Mouse (Mus musculus): ENCODE measurements around the gene Cpsf4l. TPM values are rescaled to one million over a fixed set of nuclear protein-coding genes. Genes with fewer than 3 reads are reported as not detected.

Cpsf4l gene
- polyA plus RNA-seq (2014; fragmentation: Illumina TruSeq; extraction: RNeasy Lipid Tissue Mini Kit (QIAGEN cat#74804); ENCODE audit: low read depth, low replicate concordance), result not detected

GRCm38 (mm10) chr11:113709731-113710256, at the start of gene Cpsf4l:
Cpsf4l (minus strand) TSS chr11:113710017.

DNA sequence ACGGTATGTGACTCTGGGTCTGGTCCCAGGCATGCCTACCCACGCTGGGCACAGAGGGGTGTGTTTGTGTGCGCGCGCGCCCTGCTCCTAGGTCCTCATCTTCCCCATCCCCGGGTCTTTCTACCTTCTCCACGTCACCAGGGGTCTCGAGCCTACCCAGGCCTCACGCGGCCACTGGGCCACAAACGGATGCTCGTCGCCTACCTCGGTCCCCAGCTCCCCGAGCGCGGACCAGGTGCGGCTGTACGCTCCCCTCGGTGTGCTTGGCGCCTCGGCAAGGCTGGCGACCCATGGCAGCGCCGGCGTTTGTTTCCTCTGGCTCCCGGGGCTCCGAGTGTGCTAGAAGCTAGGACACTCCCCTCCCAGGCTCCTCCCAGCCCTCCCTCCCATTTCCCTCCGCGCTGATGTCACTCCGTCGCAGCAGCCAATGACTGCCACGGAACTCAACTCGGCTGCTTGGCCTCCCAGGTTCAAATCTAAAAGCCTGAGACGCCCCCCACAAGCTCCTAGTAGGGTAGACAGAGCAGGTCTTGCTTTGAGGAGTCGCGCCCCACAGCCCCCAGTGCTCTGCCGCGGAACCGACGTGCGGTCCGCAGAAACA, 41.8 kb upstream of the Cpsf4l start, which contains the start of gene Cdc42ep4:
Gene Cdc42ep4 (minus strand): TSS at position 398 of the 601 bp plus-strand sequence.

GRCm38 (mm10) chr11:113683957-113684706, 25.7 kb downstream of the Cpsf4l start, which contains the start of the genes Fam104a and D11Wsu47e:
Fam104a (minus strand) TSS chr11:113684155.
D11Wsu47e (plus strand) TSS chr11:113684412.

GRCm38 (mm10) chr11:113649353-113650210, 60.2 kb downstream of the Cpsf4l start, which contains the start of gene Slc39a11:
Slc39a11 (minus strand) TSS chr11:113650079.

DNA sequence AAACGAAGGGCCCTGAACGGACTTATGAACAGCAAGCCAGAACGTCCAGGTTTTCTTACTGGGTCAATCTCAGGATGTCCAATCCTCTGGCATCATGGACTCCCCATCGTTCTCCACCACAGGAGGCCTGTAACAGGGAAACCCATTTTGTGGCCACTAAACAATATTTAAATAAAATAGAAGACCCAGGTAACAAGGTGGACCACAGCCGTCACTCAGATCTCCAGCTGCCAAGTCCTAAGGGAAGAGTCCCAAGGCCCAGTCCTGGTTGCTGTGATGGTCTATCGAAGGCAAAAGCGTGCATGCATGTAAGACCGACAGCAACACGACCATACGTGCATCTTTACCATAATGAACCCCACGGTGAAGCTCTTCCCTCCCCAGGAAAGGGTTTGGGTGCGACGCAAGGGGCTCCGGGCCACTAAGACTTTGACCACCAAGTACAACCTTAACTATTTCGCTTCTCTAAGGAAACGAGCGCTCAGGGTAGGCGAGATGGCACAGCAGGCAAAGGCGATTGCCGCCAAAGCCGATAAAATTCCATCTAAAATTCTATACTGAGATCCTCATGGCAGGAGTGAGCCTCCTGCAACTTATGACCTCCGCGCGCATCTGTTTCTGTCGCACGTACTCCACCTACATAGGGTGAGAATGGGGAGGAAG, 61.0 kb downstream of the Cpsf4l start, which contains the start of gene Cog1:
Gene Cog1 (plus strand): TSS at position 480 of the 663 bp plus-strand sequence.

Other genes with a start within 250 kb of the Cpsf4l start
- 0.87 TPM for gene Sstr2, start 90.7 kb downstream of the Cpsf4l start, polyA plus RNA-seq (2014; fragmentation: Illumina TruSeq; extraction: RNeasy Lipid Tissue Mini Kit (QIAGEN cat#74804); ENCODE audit: low read depth, low replicate concordance)
- 2.9 TPM for gene Cog1, start 60.8 kb downstream of the Cpsf4l start, polyA plus RNA-seq (2014; fragmentation: Illumina TruSeq; extraction: RNeasy Lipid Tissue Mini Kit (QIAGEN cat#74804); ENCODE audit: low read depth, low replicate concordance)
- 11.0 TPM for gene Slc39a11, start 59.9 kb downstream of the Cpsf4l start, polyA plus RNA-seq (2014; fragmentation: Illumina TruSeq; extraction: RNeasy Lipid Tissue Mini Kit (QIAGEN cat#74804); ENCODE audit: low read depth, low replicate concordance)
- 18.1 TPM for gene Fam104a, start 25.9 kb downstream of the Cpsf4l start, polyA plus RNA-seq (2014; fragmentation: Illumina TruSeq; extraction: RNeasy Lipid Tissue Mini Kit (QIAGEN cat#74804); ENCODE audit: low read depth, low replicate concordance)
- gene D11Wsu47e, start 25.6 kb downstream of the Cpsf4l start, polyA plus RNA-seq (2014; fragmentation: Illumina TruSeq; extraction: RNeasy Lipid Tissue Mini Kit (QIAGEN cat#74804); ENCODE audit: low read depth, low replicate concordance), result 7.3 TPM
- gene Cdc42ep4, start 41.9 kb upstream of the Cpsf4l start, polyA plus RNA-seq (2014; fragmentation: Illumina TruSeq; extraction: RNeasy Lipid Tissue Mini Kit (QIAGEN cat#74804); ENCODE audit: low read depth, low replicate concordance), result 7.8 TPM

Measured in adrenal gland, adult 10 weeks (tissue).